Mouse (Mus musculus) left cerebral cortex, postnatal 14 days (tissue): ENCODE results near the gene Mrpl20. TPM values are rescaled to one million over a fixed set of nuclear protein-coding genes. Genes with fewer than 3 reads are reported as not detected.

ENCODE experiments used
- DNase-seq, 2 experiments: peaks; one replicate each; pipeline ENCODE4 v3.0.0; 2021 to 2022; ENCODE audit warnings: low spot score in 2 of 2, mixed read lengths in 1 of 2
- intact Hi-C: fragments of 180-260 bp; cut with DNase I; formaldehyde crosslinking; loops from one replicate; pipeline ENCODE4 v1.15.1; 2025
- microRNA-seq, 2 experiments: library from miRNA; unstranded; fragments of <30 nt; microRNA quantifications; one replicate each; pipeline ENCODE4 v1.2.0; 2022
- total RNA-seq, 2 experiments: library from RNA; stranded (reverse); gene quantifications; 2 replicates each; pipeline ENCODE4 v1.2.3; 2021

The Mrpl20 gene
- total RNA-seq, 2 experiments from 2014 or later: 104 to 112 TPM

- no peak for DNase-seq
Measured at GRCm38 (mm10) chr4:155847591-155848352, 45.1 kb downstream of the Mrpl20 start.

DNA sequence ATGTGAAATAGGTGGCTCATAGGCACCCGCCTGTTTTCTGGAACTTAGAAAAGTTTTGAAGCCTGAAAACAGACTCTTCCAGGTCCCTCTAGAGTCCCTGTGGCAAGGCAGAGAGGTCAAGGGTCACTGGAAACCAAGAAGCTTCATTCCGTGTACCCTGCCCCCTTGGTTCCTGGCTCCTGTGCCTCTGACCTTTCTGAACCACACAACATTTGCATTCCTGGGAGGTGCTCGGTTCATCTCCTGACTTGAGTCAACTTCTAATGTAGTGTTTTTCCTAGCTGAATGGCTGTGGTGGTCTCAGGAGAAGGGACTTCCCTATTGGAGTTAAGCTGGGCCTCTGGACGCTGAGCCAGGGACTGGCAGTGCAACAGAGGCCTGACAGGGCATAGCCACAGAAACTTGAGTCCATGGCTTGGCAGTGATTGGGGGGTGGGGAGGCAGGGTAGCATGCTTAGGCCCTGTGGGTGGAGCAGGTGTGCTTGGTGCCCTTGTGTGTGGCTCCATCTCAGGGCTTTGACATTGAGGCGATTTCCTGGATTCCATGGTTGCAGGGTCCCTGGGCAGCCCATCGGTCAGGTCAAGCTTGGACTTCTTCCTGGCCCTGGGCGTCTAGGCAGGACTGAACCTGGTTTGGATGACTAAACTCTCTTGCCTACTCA is 45.9 kb downstream of the Mrpl20 start:
- no peak for DNase-seq
- intact Hi-C loops: no loop called here

More at GRCm38 (mm10) chr4:155847591-155848352, 45.1 kb downstream of the Mrpl20 start:
- intact Hi-C loops: no loop called here

DNA sequence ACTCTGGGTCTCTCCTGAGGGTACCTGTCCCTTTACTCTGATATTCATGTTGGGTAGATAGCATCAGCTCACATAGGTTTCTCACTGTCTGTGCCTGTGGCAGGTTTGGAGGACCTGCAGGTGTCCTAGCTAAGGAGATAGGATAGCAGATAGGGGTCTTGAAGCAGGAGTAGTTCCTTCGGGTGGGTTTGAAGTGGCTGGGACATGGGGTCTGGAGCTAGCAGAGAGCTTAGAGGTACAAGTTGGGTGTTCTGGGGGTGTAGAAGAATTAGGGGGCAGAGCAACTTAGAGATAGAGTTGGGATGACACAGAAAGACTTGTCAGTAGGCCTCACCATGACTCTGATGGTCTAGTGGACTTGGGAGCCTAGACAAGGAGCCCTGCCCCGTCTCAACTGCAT is 46.7 kb downstream of the Mrpl20 start:
- no peak for DNase-seq
- intact Hi-C loops: no loop called here

DNA sequence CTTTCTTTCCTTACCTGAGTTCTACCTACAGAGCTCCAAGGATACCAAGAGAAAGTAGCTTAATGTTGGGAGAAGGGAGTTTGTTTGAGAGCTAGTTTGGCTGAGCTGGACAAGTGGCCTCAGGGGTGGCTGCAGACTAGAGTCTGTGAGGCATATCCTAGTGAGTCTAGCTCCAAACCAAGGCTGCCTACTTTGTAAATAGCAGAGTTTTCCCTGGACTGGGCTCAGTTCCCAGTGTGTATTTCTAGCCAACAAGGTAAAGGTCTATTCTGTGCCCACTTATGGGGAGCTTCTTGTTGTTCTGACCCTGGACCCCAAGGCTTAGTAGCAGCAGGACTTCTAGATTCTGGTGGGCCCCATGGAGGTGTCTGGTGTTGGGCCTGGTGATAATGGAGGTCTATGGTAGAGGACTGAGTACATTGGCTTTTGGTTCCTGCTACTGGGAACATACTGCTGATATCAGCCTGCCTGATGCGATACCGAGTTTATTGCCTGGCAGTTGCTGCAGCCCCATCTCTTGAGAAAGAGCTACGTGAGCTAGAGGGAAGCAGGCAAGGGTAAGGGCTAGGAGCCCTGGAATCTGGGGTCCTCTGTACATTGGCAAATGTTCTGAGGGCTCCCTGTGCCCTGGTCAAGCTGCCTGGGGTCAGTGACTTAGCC is 47.2 kb downstream of the Mrpl20 start:
- no peak for DNase-seq
- intact Hi-C loops: no loop called here

- intact Hi-C loops: no loop called here
- DNase-seq: no peak
Measured at GRCm38 (mm10) chr4:155851368-155851767, 48.7 kb downstream of the Mrpl20 start.

DNA sequence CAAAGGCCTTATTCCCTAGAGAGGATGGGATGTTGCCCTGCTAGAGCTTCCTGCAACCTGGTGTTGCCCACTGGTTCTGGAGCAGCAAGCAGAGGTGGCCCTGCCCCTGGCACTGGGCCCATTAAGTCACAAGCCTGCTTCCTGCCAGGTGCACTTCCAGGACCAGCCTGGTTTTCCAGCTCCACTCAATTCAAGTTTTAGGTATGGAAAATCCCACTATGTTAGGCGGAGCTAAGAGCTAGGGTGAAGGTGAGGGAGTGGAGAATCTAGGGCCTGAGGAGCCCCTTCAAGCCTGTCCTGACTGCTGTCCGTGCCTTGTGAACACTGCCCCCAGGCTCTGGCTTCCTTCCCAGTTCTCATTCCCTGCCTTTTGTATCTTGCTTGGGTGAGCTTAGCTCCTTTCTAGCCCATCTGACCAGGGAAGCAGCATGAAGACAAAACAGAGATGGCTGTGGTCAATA is 49.3 kb downstream of the Mrpl20 start:
- no peak for DNase-seq
- intact Hi-C loops: no loop called here

- no peak for DNase-seq
- intact Hi-C loops: no loop called here
Measured at GRCm38 (mm10) chr4:155853421-155853820, 50.7 kb downstream of the Mrpl20 start.

DNA sequence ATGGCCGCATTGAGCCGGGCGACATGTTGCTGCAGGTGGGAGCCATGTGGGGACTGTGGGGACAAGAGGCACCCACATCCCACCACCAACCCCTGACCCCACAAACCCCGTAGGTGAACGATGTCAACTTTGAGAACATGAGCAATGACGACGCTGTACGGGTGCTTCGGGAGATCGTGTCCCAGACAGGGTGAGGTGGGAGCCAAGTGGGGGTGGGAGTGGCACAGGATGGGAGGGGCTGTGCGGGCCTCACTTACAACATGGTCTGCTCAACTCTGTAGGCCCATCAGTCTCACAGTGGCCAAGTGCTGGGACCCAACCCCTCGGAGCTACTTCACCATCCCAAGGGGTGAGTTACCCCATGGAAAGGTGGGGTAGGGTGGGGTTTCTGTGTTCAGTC is 52.3 kb downstream of the Mrpl20 start:
- no peak for DNase-seq
- intact Hi-C loops: no loop called here

DNA sequence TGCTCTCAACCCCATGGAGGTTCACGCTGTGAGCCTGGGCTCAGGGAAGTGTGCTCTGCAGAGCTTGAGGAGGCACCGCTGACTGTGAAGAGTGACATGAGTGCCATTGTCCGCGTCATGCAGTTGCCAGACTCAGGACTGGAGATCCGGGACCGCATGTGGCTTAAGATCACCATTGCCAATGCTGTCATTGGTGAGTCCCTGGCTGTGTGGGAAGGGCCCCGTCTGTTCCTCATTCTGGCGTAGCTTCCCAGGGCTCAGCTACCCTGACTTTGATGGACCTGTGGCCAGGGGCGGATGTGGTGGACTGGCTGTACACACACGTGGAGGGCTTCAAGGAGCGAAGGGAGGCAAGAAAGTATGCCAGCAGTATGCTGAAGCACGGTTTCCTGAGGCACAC is 53.4 kb downstream of the Mrpl20 start:
- intact Hi-C loops: no loop called here
- no peak for DNase-seq

GRCm38 (mm10) chr4:155856881-155857280 is 54.2 kb downstream of the Mrpl20 start:
- no peak for DNase-seq
- intact Hi-C loops: no loop called here

DNA sequence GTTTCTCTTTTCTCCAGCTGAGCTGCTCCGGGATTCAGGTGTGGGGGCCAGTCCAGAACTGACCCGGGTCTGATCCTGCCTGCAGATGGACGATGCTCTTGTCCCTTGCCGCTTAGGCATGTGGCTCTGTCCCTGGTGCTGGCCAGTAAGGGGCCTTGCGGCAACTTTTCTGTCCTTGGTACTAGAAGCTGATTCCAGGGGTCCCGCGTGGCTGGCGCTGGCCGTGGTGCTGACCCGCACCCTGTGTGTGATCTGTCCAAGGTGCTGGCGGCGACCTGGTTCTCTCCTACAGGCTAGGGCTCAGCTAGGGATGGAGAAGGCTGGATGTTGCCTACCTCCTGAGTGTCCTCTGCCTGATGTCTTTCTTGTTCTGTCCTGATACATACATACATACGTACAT is 56.6 kb downstream of the Mrpl20 start:
- intact Hi-C loops: no loop called here

More for the DNA sequence above, 56.6 kb downstream of the Mrpl20 start:
- no peak for DNase-seq

Small RNA genes lying within 50 kb of the gene (microRNA-seq; reads per million reads assigned to microRNA genes)
- gene Gm27743: 0 reads per million in 2 experiments

Other genes with a start within 250 kb of the Mrpl20 start
- gene Nadk, start 240.5 kb upstream of the Mrpl20 start, total RNA-seq: 10 to 100 TPM; 62.2 to 62.5 TPM
- 10 to 100 TPM; 48.8 to 53.1 TPM for gene Slc35e2, start 201.5 kb upstream of the Mrpl20 start, total RNA-seq
- gene Cdk11b, start 178.0 kb upstream of the Mrpl20 start, total RNA-seq: 10 to 100 TPM; 45.4 to 47.0 TPM
- not detected for gene Gm10563, start 157.5 kb upstream of the Mrpl20 start, total RNA-seq
- gene Mmp23, start 149.5 kb upstream of the Mrpl20 start, total RNA-seq: 1 to 10 TPM; 1.2 to 2.4 TPM
- 100 to 1,000 TPM; 105 TPM for gene Mib2, start 133.7 kb upstream of the Mrpl20 start, total RNA-seq
- gene Fndc10, start 108.5 kb upstream of the Mrpl20 start, total RNA-seq: 10 to 100 TPM; 22.8 to 26.0 TPM
- gene Ssu72, start 98.1 kb upstream of the Mrpl20 start, total RNA-seq: 10 to 100 TPM; 84.2 to 86.8 TPM
- 10 to 100 TPM; 67.0 to 70.7 TPM for gene Tmem240, start 68.1 kb upstream of the Mrpl20 start, total RNA-seq
- gene Atad3a, start 41.8 kb upstream of the Mrpl20 start, total RNA-seq: 10 to 100 TPM; 52.3 to 53.2 TPM
- gene Vwa1, start 28.2 kb upstream of the Mrpl20 start, total RNA-seq: 10 to 100 TPM; 16.3 to 17.0 TPM
- 10 to 100 TPM in 1 of 2 experiments, 1 to 10 TPM in 1; 8.7 to 11.6 TPM for gene Tmem88b, start 17.0 kb upstream of the Mrpl20 start, total RNA-seq
- under 1 TPM in 1 of 2 experiments, not detected in 1; 0.31 TPM for gene Ankrd65, start 12.4 kb upstream of the Mrpl20 start, total RNA-seq
- 10 to 100 TPM; 69.5 to 73.5 TPM for gene Ccnl2, start 9.6 kb downstream of the Mrpl20 start, total RNA-seq
- 10 to 100 TPM; 83.3 to 84.1 TPM for gene Aurkaip1, start 28.4 kb downstream of the Mrpl20 start, total RNA-seq
- 10 to 100 TPM in 1 of 2 experiments, 1 to 10 TPM in 1; 9.0 to 14.0 TPM for gene Mxra8, start 36.8 kb downstream of the Mrpl20 start, total RNA-seq
- gene Dvl1, start 44.5 kb downstream of the Mrpl20 start, total RNA-seq: 10 to 100 TPM; 81.5 to 81.6 TPM
- under 1 TPM; 0.20 to 0.27 TPM for gene Tas1r3, start 60.5 kb downstream of the Mrpl20 start, total RNA-seq
- gene Cptp, start 66.6 kb downstream of the Mrpl20 start, total RNA-seq: 10 to 100 TPM; 28.8 to 29.7 TPM
- 10 to 100 TPM; 34.4 to 38.4 TPM for gene Ints11, start 66.7 kb downstream of the Mrpl20 start, total RNA-seq
- gene Pusl1, start 88.9 kb downstream of the Mrpl20 start, total RNA-seq: 10 to 100 TPM; 65.3 to 66.9 TPM
- 100 to 1,000 TPM; 139 TPM for gene Acap3, start 88.9 kb downstream of the Mrpl20 start, total RNA-seq
- gene Ube2j2, start 141.0 kb downstream of the Mrpl20 start, total RNA-seq: 10 to 100 TPM; 69.8 to 79.0 TPM
- gene C1qtnf12, start 159.4 kb downstream of the Mrpl20 start, total RNA-seq: 10 to 100 TPM; 13.5 to 15.1 TPM
- 10 to 100 TPM in 1 of 2 experiments, 1 to 10 TPM in 1; 9.6 to 10.6 TPM for gene B3galt6, start 189.8 kb downstream of the Mrpl20 start, total RNA-seq
- gene Sdf4, start 190.0 kb downstream of the Mrpl20 start, total RNA-seq: 100 to 1,000 TPM; 150 to 157 TPM
- gene Tnfrsf4, start 211.0 kb downstream of the Mrpl20 start, total RNA-seq: 1 to 10 TPM in 1 of 2 experiments, under 1 TPM in 1; 0.66 to 1.2 TPM
- gene Tnfrsf18, start 223.3 kb downstream of the Mrpl20 start, total RNA-seq: under 1 TPM in 1 of 2 experiments, not detected in 1; 0.32 TPM